Mouse (Mus musculus): ENCODE measurements around the gene Tmem52b. TPM values are rescaled to one million over a fixed set of nuclear protein-coding genes. Genes with fewer than 3 reads are reported as not detected.

The Tmem52b gene
- total RNA-seq, 2 experiments from 2014 or later, result not detected

Other genes starting within 250 kb of the Tmem52b start
- not detected for gene Cd69, start 237.1 kb upstream of the Tmem52b start, total RNA-seq (2021)
- not detected for gene 4922502D21Rik, start 180.8 kb upstream of the Tmem52b start, total RNA-seq (2021)
- not detected for gene Clec12a, start 169.9 kb upstream of the Tmem52b start, total RNA-seq (2021)
- gene Clec12b, start 126.7 kb upstream of the Tmem52b start, total RNA-seq (2021), result not detected
- under 1 TPM; 0.32 to 0.62 TPM for gene Clec1b, start 115.3 kb upstream of the Tmem52b start, total RNA-seq (2021)
- gene Clec9a, start 103.7 kb upstream of the Tmem52b start, total RNA-seq (2021), result not detected
- gene Clec1a, start 60.6 kb upstream of the Tmem52b start, total RNA-seq (2021), result 1 to 10 TPM; 3.1 to 3.3 TPM
- gene Olr1, start 5.4 kb upstream of the Tmem52b start, total RNA-seq (2021), result not detected
- 100 to 1,000 TPM; 386 to 427 TPM for gene Gabarapl1, start 20.6 kb downstream of the Tmem52b start, total RNA-seq (2021)
- gene Klre1, start 65.3 kb downstream of the Tmem52b start, total RNA-seq (2021), result not detected
- gene Klrd1, start 79.2 kb downstream of the Tmem52b start, total RNA-seq (2021), result not detected
- not detected for gene Klrk1, start 111.3 kb downstream of the Tmem52b start, total RNA-seq (2021)
- gene Klrc3, start 130.8 kb downstream of the Tmem52b start, total RNA-seq (2021), result not detected
- not detected for gene Klrc2, start 148.1 kb downstream of the Tmem52b start, total RNA-seq (2021)
- gene Klrc1, start 166.4 kb downstream of the Tmem52b start, total RNA-seq (2021), result not detected
- gene Klri1, start 204.6 kb downstream of the Tmem52b start, total RNA-seq (2021), result not detected
- gene Klri2, start 227.9 kb downstream of the Tmem52b start, total RNA-seq (2021), result not detected

All from layer of hippocampus, postnatal 10 days (tissue).